Mouse (Mus musculus): Measurements from ENCODE around the gene Napa. TPM values are rescaled to one million over a fixed set of nuclear protein-coding genes. Genes with fewer than 3 reads are reported as not detected.

Napa gene
- polyA plus RNA-seq, 1 experiment = 107 TPM

DNA sequence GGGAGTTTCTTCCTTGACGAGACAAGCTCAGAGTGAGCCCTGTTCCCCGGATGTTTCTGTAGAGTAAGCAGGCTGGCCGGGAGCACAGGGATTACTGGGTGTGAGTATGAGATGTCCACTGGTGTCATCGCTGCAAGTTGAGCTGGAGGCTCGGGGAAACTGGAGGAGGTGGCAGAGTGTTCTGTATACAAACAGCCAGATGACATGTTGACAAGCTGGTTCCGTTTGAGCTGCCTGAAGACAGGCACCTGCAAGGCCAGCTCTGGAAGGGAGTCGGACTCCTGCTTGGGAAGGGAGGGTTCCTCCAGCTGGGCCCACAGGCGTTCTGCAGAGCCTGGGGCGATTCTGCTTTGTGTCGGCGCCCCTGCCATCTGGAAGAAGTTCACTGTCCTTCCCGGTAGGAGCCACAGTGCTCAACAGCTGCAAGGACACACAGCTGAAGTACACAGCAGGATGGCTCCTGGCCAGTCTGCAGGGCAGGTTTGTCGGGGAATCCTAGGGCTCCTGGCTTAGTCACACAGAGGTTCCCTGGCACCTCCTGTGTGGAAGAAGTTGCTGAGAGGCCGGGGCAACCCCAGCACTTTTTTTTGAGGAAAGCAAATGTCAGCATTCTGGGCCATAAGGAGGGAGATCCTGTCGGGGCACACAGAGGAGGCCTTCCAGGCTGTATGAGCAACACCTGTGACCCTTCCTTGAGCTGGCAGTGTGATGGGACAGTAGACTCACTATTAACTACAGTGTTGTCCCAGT, 3.6 kb downstream of the Napa start:
- no peaks in the 10 kb centered on the region for H3K9me3 ChIP-seq (replicated peaks; ENCODE audit: control insufficient read depth, insufficient read depth, low read length, poor library complexity, severe bottlenecking)
- TF ChIP-seq CTCF (IDR thresholded peaks at IDR 0.05; ENCODE audit: low read depth, low read length) (no peak), POLR2A (IDR thresholded peaks at IDR 0.05; ENCODE audit: insufficient read depth, low read length) (no peak), EP300 (IDR thresholded peaks at IDR 0.05; ENCODE audit: insufficient read depth, low read depth, low read length) (no peak)
- H3K9ac ChIP-seq (ENCODE audit: low read depth, poor library complexity, severe bottlenecking) = no peak overlapping the region
- no peak overlapping the region for H3K27ac ChIP-seq (ENCODE audit: insufficient read depth, low read length)
- H3K36me3 ChIP-seq (ENCODE audit: control insufficient read depth, insufficient read depth, low read length, poor library complexity, severe bottlenecking) = peaks cover 5% of the 10 kb centered on the region; the same call in 1 of the 2 replicates
- H3K27me3 ChIP-seq (ENCODE audit: control insufficient read depth, insufficient read depth, low read length, poor library complexity, severe bottlenecking) = no peaks in the 10 kb centered on the region
- H3K4me1 ChIP-seq (ENCODE audit: control insufficient read depth, insufficient read depth, low read length) = peaks cover 2% of the 10 kb centered on the region
- no peak overlapping the region for H3K4me3 ChIP-seq (ENCODE audit: low read depth, low read length)

DNA sequence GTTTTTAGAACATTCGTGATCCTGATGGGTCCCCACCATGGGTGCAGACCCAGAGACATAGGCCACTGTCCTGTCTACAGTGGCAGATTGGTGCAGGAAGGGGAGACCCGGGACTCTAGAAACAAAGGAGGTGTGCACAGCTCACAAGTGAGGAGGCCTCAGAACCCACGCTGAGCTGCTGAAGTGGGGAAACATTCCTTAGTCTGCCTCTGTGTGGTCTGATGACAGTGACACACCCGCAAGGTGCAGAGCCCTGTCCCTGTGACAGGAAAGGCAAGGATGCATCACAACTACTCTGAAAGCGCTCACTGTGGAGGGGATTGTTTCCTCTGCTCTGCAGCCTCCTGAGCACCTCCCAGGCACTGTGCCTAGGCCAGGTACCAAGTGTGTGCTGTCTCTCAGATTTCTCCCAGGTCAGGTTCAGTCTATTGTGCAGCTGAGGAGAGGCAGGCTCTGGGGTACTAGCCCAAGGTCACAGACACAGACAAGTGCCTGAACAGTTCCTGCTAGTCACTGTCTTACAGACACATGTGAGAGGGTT, 4.5 kb downstream of the Napa start:
- Histone ChIP-seq H3K9me3 (replicated peaks; ENCODE audit: control insufficient read depth, insufficient read depth, low read length, poor library complexity, severe bottlenecking) (no peaks in the 10 kb centered on the region), H3K4me3 (ENCODE audit: low read depth, low read length) (no peak overlapping the region), H3K4me1 (ENCODE audit: control insufficient read depth, insufficient read depth, low read length) (peaks cover 2% of the 10 kb centered on the region), H3K27me3 (ENCODE audit: control insufficient read depth, insufficient read depth, low read length, poor library complexity, severe bottlenecking) (no peaks in the 10 kb centered on the region), H3K36me3 (ENCODE audit: control insufficient read depth, insufficient read depth, low read length, poor library complexity, severe bottlenecking) (peaks cover 8% of the 10 kb centered on the region; the same call in 1 of the 2 replicates), H3K27ac (ENCODE audit: insufficient read depth, low read length) (no peak overlapping the region), H3K9ac (ENCODE audit: low read depth, poor library complexity, severe bottlenecking) (no peak overlapping the region)
- TF ChIP-seq CTCF (IDR thresholded peaks at IDR 0.05; ENCODE audit: low read depth, low read length) (no peak), POLR2A (IDR thresholded peaks at IDR 0.05; ENCODE audit: insufficient read depth, low read length) (no peak), EP300 (IDR thresholded peaks at IDR 0.05; ENCODE audit: insufficient read depth, low read depth, low read length) (no peak)

DNA sequence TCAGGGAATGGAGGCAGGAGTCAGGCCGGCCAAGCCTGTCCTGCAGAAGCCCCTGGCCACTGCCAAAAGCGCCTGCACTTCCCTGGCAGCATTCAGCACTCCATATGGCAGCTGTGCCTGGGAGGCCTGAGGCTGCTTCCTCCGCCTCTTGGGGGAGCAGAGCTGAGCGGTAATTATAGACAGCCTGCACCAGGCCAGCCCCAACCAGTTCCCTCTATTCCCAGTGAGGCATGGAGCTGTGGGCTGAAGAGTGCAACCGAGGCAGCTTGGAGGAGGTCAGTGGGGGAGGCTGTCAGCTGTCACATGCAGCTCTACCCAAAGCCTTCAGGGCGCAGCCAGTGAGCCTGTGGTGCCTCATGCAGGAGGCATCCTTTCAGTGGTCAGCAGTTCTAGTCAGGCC, 5.5 kb downstream of the Napa start:
- no peak overlapping the region for H3K4me3 ChIP-seq (ENCODE audit: low read depth, low read length)
- H3K27me3 ChIP-seq (ENCODE audit: control insufficient read depth, insufficient read depth, low read length, poor library complexity, severe bottlenecking) = no peaks in the 10 kb centered on the region
- H3K36me3 ChIP-seq (ENCODE audit: control insufficient read depth, insufficient read depth, low read length, poor library complexity, severe bottlenecking) = peaks cover 12% of the 10 kb centered on the region; the same call in 1 of the 2 replicates
- H3K9ac ChIP-seq (ENCODE audit: low read depth, poor library complexity, severe bottlenecking) = no peak overlapping the region
- H3K4me1 ChIP-seq (ENCODE audit: control insufficient read depth, insufficient read depth, low read length) = peaks cover 2% of the 10 kb centered on the region
- H3K27ac ChIP-seq (ENCODE audit: insufficient read depth, low read length) = no peak overlapping the region
- H3K9me3 ChIP-seq (replicated peaks; ENCODE audit: control insufficient read depth, insufficient read depth, low read length, poor library complexity, severe bottlenecking) = no peaks in the 10 kb centered on the region
- TF ChIP-seq EP300 (IDR thresholded peaks at IDR 0.05; ENCODE audit: insufficient read depth, low read depth, low read length) = no peak
- no peak for TF ChIP-seq POLR2A (IDR thresholded peaks at IDR 0.05; ENCODE audit: insufficient read depth, low read length)
- TF ChIP-seq CTCF (IDR thresholded peaks at IDR 0.05; ENCODE audit: low read depth, low read length) = no peak

DNA sequence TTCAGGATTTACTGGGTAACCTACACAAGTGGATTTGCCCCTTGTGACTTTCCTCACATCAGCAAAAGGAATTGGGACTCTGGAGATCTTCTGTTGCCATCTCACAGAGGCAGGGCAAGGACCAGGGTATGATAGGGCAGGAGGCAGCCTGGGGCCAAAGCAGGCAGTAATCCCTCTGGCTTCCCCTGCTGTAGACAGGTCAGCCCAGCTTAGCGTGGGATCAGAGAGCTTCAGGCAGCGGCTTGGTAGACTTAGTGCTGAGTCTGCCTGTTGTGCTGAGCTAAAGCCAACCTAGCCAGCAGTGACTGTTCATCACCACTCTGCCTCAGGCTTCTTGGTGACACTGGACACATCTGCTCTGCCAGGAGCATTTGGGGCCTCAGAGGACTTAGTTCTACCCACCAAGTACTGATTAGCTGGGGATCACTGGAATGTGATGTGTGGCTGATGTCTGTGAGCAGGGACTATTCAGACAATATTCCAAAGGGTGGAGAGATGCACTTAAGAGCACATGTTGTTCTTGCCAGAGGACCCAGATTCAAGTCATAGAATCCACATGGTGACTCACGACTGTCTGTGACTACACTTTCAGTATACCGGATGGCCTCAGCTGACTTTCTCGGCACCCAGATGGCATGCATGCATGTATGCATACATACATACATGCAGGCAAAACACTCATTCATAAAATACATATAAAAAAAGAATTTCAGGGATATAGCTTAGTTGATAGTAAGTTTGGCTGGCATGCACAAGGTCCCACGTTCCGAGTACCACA, 6.5 kb downstream of the Napa start:
- H3K9ac ChIP-seq (ENCODE audit: low read depth, poor library complexity, severe bottlenecking) = no peak overlapping the region
- H3K9me3 ChIP-seq (replicated peaks; ENCODE audit: control insufficient read depth, insufficient read depth, low read length, poor library complexity, severe bottlenecking) = no peaks in the 10 kb centered on the region
- TF ChIP-seq CTCF (IDR thresholded peaks at IDR 0.05; ENCODE audit: low read depth, low read length) (no peak), POLR2A (IDR thresholded peaks at IDR 0.05; ENCODE audit: insufficient read depth, low read length) (no peak), EP300 (IDR thresholded peaks at IDR 0.05; ENCODE audit: insufficient read depth, low read depth, low read length) (no peak)
- H3K4me1 ChIP-seq (ENCODE audit: control insufficient read depth, insufficient read depth, low read length) = peaks cover 2% of the 10 kb centered on the region
- H3K36me3 ChIP-seq (ENCODE audit: control insufficient read depth, insufficient read depth, low read length, poor library complexity, severe bottlenecking) = peaks cover 14% of the 10 kb centered on the region; the same call in 1 of the 2 replicates
- H3K27ac ChIP-seq (ENCODE audit: insufficient read depth, low read length) = no peak overlapping the region
- H3K4me3 ChIP-seq (ENCODE audit: low read depth, low read length) = no peak overlapping the region
- H3K27me3 ChIP-seq (ENCODE audit: control insufficient read depth, insufficient read depth, low read length, poor library complexity, severe bottlenecking) = no peaks in the 10 kb centered on the region

DNA sequence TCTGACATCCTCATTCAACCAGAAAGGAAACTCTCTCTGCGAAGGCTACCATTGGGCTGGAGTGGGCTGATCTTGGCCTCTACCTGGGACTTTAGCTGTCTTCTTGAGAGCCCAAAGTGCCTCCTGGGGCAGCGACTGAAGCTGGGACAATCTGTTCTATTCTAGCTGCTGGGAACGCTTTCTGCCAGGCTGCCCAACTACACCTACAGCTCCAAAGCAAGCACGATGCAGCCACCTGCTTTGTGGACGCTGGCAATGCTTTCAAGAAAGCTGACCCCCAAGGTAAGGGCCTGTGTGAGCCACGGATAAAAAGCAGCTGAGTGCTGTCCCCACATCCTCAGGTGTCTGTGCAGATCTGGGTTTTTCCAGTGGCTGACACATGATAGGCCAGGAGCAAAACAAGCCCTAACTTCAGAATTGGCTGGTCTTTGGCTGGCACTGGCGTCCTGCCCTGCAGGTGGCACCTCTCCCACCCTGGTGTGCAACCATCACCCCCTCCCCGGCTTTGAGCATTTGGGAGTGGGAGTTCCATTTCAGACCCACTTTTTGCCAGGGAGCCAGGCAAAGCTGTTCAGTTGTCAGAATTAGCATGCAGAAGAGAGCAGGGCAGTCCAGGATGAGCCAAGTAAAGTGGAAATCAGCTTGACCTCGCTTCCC, 10.8 kb downstream of the Napa start:
- Histone ChIP-seq H3K9me3 (replicated peaks; ENCODE audit: control insufficient read depth, insufficient read depth, low read length, poor library complexity, severe bottlenecking) (no peaks in the 10 kb centered on the region), H3K27ac (ENCODE audit: insufficient read depth, low read length) (no peak overlapping the region), H3K4me1 (ENCODE audit: control insufficient read depth, insufficient read depth, low read length) (no peaks in the 10 kb centered on the region), H3K4me3 (ENCODE audit: low read depth, low read length) (no peak overlapping the region), H3K36me3 (ENCODE audit: control insufficient read depth, insufficient read depth, low read length, poor library complexity, severe bottlenecking) (peaks cover 14% of the 10 kb centered on the region), H3K27me3 (ENCODE audit: control insufficient read depth, insufficient read depth, low read length, poor library complexity, severe bottlenecking) (no peaks in the 10 kb centered on the region), H3K9ac (ENCODE audit: low read depth, poor library complexity, severe bottlenecking) (no peak overlapping the region)
- TF ChIP-seq EP300 (IDR thresholded peaks at IDR 0.05; ENCODE audit: insufficient read depth, low read depth, low read length) = no peak

All from ES-Bruce4 (cell line).